Mouse (Mus musculus) mature B cell (primary cell): Measurements from ENCODE around the gene Sntg2.

Experiments used
- in situ Hi-C: fragments of 300-500 bp; cut with MboI; formaldehyde crosslinking; loops from 2 replicates; pipeline ENCODE4 v1.14.3; 2019

Gene Sntg2

DNA sequence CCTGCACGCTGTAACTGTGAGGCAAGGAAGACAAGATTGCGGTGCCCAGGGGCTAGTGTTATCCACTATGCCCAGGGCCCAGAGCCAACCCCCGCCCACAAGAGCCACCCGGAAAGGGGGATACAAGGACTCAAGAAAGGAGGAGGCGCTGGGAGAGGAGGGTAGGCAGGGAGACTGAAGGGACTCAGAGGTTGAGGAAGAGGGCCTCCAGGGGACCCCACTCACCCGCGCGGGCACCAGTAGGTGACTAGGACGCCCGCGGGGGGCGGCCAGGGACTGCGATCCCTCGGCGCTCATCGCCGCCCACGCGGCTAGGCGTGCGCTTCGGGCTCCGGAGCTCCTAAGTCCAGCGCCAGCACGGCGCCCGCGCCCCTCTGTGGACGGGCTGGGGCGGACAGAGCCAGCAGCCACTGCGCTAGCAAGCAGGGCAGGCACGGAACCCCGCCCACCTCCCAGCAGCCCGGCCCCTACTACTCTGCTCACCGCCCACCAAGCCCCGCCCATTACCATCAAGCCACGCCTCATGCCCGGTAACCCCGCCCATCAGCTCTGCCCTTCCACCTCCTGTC lies at the start of gene Sntg2:
Gene Sntg2, minus strand, starts transcription at position 443 of the 569 bp plus-strand sequence.
- in situ Hi-C loops = no loop called here

DNA sequence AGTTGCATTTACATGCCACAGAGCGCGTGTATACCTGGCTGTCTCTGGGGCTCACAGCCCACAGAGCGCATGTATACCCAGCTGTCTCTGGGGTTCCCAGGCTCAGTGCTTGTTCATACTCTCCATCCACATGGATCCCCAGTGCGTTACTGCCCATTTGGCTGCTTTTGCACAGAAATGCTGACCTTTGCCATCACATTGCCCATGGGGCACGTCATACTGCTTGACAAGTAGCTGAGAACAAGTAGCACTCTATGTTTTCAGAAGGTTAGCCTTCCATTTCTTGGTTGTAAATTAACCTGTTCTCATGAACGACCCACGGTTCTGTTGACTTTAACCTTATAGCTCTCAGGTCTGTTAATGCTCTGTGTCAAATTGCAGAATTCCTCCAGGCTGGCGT lies 43.4 kb upstream of the Sntg2 start:
- in situ Hi-C loops = no loop called here

DNA sequence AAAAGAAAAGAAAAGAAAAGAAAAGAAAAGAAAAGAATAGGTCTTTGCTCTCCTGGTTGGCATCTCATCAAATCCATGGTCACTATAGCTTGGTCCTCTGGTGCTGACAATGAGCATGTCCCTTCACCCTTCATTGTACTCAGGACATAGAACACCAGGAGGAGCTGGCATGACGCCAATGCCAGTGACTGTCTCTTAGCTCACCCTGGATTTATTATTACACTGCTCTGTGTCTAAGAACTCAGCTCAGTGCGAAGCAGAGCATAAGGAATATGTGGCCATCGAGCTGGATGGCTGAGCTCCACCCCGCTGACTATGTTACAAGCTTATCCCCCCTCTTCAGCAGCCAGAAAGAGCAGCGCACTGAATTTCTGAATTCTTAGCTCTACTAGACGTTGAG lies 42.8 kb upstream of the Sntg2 start:
- in situ Hi-C loops = no loop called here

DNA sequence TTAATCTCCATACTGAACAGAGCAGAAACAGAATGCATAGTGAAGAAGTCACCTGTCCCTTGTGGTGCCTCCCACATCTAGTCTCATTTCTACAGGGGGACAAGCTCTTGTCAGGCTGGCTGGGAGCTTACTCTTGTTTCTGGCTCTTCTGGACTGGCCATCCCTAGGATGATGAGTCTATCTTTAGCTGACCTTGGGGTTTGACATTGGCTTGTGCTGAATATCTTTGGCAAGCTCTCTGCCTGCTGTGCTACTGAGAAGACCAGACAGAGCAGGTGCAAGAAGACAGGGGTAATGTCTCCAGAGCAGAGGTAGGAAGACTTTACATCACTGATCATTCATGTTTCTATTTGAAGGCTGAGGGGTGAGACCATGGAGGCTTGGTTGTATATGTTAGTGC lies 29.5 kb upstream of the Sntg2 start:
- in situ Hi-C loops = no loop called here

DNA sequence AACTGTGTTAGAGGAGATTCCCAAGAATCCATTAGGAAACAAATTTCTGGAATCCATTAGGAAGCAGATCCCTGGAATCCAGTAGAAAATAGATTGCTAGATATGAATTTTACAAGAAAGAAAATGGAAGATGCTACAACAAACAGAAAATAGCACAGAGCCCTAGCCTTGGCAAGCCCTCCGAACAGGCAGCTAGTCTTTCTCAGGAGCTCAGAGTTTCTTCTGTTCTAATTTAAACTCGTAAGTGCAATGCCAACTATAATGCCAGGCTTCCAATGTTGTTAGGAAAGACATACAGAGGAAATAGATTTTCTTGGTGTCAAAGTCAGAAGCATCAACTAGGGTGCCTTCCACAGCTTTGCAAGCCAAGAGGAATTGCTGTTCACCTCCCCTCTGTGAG lies 27.4 kb upstream of the Sntg2 start:
- in situ Hi-C loops = no loop called here

DNA sequence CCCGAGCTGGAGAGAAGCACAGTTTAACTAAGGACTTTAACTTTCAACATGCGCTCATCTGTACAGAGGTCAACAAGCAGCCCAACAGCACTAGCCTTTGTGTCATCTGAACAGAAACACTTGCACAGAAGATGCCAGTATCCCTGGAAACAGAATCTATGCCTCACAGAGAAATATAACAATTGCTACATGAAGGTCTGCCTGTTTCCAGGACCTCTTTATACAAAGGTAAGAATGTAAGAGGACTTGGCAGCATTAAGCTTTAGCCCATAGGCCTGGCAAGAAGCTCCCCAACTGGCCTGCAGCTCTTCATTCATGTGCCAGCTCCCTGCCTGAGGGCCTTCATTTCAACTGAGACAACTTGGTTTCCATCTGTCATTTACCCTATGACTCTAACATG lies 26.9 kb upstream of the Sntg2 start:
- in situ Hi-C loops = no loop called here

DNA sequence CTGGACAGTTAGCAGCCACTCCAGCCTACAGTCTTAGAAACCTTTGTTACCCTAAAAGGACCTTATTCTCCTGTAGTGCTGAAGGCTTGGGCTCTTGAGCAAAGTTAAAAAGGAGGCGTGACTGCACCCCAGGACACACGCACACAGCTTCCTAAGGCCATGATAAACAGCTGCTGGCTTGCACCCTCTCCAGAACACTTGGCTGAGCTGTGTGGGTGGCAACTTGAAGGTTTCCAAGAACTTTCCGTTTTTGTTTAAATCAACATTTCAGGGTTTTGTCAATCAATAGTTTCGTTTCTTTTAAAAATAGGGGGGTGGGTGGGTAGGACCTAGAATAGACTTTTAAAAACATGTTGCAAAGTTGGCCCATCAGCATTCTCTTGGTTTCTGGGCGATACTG lies 882 bp downstream of the Sntg2 start:
- in situ Hi-C loops = no loop called here

DNA sequence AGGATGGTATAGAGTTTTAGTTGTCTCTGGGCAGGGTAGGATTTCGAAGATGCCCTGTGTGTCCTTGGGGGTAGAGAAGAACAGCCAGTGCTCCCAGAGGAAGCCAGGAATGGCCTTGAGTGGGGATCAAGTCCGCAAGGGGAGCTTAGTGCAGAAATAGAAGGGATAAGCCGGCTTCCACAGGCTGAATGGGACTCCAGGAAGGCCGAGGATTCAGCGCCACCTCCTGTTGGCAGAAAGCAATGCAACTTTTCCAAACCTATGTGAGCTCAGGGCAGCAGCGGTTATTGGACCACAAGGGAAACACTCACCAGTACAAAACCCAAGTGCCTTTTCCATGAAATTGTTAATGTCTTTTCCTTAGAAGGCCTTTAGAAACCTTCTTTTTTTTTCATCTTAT lies 3.4 kb downstream of the Sntg2 start:
- in situ Hi-C loops = no loop called here

DNA sequence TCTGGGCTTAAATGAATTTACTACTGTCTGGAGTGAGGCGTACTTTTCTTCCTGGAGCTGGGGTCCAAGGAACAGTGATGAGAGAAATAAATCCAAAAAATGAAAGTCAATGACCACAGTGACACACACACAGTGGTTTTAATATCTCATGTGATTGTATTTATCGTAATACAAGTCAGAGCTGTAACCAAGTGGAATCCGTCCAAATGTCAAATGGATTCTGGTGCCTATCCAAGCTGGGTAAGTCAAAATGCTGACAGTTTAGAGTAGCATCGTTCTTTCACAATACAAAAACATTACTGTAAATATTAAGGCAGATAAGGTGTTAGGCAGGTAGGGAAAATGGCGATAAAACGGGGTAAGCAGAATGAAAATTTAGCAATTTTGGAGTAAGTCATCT lies 4.0 kb downstream of the Sntg2 start:
- in situ Hi-C loops = no loop called here

DNA sequence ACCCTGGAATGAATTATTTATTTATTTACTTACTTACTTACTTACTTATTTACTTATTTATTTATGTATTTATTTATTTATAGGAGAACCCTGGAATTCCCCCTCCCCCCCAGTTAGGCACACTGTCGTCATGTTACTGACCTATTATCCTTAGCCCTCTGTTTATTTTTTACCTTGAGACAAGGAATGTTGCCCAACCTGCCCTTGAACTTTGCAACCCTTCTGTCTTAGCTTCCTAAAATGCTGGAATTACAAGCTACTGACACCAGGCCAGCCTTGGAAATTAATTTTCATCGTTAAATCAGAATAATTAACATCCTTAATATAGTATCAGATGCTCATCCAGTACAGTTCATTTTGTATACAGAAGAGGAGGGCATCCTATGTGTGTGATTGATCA lies 10.9 kb downstream of the Sntg2 start:
- in situ Hi-C loops = no loop called here

DNA sequence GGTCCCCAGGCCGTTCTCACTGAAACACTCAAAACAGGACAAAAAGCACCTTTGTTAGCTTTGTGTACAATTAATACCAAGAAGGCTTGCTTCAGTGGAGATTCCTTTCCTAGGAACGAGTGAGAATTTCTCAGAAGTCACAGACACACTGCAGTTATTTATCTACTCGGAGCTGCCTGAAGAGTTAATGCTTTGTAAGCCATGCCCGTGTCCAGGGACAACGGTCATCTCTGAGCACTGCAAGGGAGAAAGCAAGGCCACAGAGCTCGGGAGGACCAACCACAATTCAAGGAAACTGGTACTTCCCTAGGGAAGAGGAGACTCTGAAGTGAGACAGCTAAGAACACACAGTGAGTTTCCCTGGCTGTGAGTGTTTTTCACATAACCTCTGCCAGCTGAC lies 15.5 kb downstream of the Sntg2 start:
- in situ Hi-C loops = no loop called here

DNA sequence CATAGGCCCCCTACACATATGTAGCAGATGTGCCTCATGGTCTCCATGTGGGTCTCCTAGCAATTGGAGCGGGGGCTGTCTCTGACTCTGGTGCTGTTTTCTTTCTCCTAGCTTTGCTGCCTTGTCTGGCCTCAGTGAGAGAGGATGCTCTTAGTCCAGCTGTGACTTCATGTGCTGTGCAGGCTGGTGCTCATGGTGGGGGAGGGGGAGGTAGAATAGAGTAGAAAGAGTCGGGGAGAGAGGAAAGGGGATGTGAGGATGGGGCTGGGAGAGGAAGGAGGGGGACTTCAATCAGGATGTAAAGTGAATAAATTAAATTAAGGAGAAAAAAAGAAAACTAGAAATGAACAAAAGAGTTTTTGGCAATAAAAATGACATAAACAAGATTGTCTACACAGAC lies 20.8 kb downstream of the Sntg2 start:
- in situ Hi-C loops = no loop called here

DNA sequence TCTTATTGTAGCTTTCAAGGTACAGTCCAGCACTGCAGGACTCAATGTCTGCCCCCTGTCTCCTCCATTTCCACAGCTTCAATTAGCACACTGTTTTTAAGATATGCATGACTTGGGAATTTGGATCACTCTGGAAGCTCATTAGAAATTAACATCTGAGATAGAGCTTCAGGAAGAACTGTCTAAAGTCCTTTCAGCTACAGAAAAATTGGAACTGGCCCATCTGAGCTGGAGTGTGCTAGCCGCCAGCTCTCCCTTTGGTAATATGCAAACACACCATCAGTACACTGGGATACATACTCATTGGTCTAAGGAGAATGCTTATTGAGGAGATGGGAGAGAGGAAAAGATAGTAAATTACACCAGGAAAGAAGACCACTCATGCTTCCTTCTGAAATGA lies 25.1 kb downstream of the Sntg2 start:
- in situ Hi-C loops = no loop called here

DNA sequence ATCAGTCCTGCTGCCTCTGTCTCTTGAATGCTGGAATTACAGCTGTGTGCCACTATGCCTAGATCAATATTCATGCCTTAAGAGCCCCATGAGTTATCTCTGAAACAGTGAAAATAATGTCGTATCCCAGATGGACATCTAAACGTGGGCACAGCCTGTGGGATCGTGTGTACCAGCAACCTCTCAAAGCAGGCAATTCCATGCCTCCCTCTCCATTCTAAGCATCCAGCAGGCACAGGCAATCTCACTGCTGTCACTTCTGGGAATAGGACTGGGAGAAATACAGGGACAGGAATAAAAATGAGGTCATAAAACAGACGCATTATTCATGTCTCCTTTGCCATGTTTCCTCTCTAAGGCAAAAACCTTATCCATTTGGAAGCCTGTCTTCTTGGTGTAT lies 25.9 kb downstream of the Sntg2 start:
- in situ Hi-C loops = no loop called here

DNA sequence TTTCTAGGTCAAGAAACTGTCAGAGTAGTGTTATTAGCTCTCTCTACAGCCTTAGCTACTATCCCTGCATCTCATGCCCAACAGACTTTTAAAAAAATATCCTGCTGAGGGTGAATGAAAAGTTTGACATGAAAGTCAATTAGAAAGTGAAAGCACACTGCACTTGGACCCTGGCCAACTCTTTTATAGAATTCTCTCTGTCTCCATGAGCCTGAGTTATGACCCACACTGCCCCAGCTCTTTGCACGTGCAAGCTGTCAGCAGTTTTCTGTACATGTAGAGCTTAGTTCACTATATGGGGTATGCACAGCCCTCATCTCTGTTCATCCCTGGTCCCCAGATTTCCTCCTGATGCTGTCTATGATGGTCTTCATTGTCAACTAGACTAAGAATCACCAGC lies 28.4 kb downstream of the Sntg2 start:
- in situ Hi-C loops = no loop called here

DNA sequence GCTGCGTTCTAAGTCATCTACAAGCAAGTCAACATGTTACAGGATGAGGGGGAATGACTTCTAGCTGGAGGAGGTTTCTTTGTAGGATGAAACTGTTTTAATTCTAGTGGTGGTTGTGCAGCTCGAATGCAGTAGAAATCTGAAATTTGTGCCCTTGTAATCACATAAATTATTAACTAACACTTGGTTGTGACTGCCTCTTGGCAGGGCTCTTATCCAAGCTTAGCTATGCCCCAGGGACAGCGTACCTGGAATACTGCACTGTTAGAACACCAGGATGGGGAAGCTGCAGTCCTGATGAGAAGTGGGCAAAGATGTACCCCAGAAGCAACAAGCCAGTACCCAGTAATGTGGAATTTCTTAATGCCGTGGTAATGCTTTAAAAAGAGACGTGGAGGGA lies 36.9 kb downstream of the Sntg2 start:
- in situ Hi-C loops = no loop called here

DNA sequence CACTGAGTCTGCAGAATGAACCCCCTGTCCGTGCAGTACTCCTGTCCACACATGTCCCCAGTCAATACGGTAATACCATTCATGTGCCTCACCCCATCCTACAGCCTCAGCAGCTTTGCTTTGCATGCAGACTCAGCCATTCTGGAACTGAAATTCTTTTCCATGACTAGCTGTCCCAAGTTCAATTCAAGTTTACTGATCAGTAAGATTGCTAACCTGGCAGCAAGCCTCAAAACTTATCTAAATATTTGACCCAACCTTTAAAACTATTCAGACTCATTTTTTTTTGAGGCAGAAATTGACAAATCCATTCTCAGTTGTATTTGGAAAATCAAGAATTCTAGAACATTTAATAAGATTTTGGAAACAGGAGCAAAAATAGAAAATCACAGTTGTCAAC lies 38.7 kb downstream of the Sntg2 start:
- in situ Hi-C loops = no loop called here

DNA sequence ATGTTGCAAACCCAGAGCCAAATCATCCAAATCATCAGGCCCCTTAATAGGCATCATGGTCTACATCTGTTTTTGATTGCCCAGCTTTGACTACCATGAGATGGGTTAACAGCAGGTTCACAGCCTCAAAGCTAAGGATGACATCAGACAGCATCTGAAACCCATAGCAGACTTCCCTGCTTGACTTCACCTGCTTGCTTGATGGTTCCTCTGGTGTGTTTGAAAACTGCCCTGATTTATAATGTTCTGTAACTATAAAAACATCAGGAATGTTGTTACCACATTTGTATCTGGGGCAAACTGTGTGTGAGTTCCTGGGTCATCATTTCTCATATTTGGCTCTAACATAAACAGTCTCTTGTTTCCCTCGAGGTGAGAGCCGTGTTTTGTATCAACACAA lies 55.2 kb downstream of the Sntg2 start:
- in situ Hi-C loops = no loop called here

DNA sequence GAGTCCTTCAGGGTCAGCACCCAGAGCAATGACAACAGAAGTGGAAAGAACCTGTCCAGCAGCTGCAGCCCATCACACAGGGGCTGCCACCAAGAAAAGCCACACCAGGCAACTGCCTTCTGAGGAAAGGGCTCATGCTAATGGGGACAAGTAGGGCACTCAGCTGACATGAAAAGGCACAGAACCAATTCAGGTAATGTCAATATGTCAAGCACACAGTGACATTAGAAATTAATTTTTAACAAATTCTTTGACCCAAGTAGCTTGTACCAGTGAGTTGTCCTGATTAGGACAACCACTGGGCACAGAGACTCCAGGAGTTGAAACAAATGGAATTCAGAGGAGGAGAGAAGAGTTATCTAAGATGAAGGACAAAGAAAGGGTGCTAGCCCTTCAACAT lies 60.2 kb downstream of the Sntg2 start:
- in situ Hi-C loops = no loop called here

DNA sequence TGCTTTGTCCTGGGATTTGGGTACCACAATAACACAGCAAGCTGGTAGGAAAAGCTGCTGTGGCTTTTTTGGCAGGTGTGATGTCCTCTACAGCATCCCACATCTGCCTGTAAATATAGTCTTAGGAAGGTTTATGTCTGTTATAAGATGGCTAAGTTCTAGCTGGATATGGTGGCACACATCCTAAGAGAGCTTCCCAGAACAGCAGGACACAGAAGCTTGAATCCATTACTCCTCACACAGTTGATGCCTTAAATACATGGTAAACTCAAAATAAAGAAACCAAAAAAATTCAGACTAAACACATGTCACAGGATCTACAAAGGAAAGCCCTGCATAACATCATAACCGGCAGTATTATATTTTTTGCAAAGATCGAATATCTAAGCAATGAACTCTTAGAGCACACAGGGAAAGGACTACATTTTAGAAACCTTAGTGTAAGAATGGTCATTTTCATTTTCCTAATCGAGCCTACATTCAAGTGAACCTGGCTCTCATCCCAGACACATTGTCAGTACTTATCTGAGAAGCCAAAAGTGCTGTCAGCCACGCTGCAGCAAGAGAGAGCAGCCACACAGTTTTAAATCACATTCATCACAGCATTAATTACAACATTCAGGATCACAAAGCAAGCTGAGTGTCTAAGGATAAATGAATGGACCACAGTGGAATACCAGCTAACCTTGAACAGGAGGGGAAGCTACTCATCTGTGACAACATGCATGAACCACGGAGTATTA lies 64.8 kb downstream of the Sntg2 start:
- in situ Hi-C loops = no loop called here

DNA sequence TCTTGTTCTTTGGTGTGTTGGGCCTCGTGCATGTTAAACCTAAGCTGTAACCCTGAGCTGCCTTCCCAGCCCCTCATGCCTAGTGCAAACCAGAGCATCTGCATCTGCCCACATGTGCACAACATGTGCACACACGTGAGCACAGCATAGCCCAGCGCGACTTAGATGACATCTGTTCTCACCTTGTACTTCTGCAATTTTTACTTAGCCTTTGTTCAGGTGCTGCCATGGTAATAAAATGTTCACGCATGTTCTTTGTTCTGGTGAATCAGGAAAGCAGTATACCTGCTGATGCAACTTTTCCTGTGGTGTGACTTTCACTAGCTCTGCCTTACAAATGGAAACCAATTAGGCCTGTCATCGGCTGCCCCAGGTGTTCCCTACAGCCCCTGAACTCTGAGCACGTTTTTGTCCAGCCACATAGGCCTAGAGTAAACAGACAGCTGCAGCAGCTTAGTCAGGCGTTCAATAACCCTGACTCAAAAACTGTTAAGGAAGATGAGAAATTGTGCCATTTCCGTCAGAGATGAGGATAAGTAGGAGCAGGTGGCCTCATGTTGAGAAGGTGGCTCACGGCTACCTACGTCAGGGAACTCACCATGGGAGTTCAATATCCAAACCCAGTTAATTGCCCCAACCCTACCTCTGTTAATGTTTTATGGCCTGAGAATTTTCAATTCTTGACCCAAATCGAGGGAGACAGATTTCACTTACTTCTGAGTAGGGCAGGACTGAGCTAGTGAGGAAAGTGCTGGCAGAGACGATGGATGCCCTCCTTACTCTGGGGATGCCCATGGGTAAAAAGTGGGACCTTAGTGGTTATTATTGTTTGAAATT lies 80.2 kb downstream of the Sntg2 start:
- in situ Hi-C loops = no loop called here

DNA sequence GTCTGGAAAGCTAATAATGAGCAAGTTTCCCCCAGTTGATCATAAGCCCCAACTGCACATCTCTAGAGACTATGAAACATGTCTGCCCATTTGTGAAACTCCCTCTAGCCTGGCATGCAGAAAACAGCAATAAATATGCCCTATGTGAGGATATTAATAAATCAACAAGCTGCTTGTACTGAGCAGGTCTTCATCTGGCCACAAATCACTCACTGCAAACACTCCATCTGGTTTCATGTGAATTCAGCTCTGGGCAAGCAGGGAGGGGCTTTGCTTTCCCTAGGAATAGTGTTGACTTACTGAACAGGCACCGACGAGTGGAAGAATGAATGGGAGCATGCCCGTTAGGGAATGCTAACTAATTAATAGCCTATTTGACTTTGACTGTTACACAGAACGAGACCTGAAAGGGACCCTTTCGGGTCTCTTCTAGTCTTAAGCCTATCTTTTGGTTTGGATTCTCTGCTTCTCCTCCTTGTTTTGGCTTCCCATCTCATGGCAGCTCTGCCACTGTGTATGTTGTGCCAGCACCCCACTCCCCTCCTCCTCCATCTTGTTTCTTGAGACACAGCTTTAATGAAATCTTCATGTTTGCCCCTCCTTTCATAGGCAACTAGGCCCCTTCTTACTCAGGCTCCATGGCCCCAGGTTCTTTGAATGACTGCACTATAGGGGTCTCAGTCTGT lies 86.1 kb downstream of the Sntg2 start:
- in situ Hi-C loops = no loop called here

DNA sequence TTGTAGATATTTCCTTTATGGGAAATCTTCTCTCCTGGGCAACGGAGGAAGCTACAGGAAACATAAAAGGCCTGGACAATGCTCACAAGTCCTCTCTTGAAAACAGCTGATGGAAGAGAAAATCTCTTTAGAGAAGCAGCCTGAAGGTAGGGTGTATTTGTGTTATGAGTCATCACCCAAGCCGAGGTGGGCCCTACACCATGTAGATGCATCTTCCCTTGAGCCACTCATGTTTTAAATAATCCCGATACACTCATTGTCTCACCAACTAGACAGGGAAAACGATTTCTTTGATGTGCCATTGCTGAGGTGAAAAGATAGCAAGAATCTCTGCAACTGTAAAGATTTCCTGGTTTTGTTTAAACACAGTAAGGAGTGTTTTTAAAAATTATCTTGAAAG lies 89.4 kb downstream of the Sntg2 start:
- in situ Hi-C loops = no loop called here
